Mouse (Mus musculus) embryonic facial prominence, embryonic 11.5 days (tissue): ENCODE results near the gene Patj. TPM values are rescaled to one million over a fixed set of nuclear protein-coding genes. Genes with fewer than 3 reads are reported as not detected.

ENCODE experiments used
- ATAC-seq: fragments of 200-750 bp; cut with Nextera tagmentation; replicated peaks from 2 replicates; pipeline ENCODE4 v1.8.0; 2017; ENCODE audit warnings: low read depth; ENCODE audit not compliant: insufficient number of reproducible peaks, low FRiP score, low TSS enrichment
- DNase-seq: peaks from one replicate; pipeline ENCODE4 v3.0.0-alpha.2; 2015; ENCODE audit warnings: low spot score
- H3K27ac ChIP-seq: fragments of 300-500 bp; sonication (generic); replicated peaks from 2 replicates; pipeline ENCODE4 v1.5.1; 2014; ENCODE audit warnings: mild to moderate bottlenecking, low read depth, low read length, control low read depth
- H3K27me3 ChIP-seq: fragments of 300-500 bp; sonication (generic); 2 replicates; pipeline ENCODE4 v1.6.1; 2014; ENCODE audit warnings: mild to moderate bottlenecking, low read length, moderate library complexity, mixed read lengths; ENCODE audit not compliant: control insufficient read depth, insufficient read depth
- H3K36me3 ChIP-seq: fragments of 300-500 bp; sonication (generic); replicated peaks from 2 replicates; pipeline ENCODE4 v1.6.1; 2014; ENCODE audit warnings: low read depth, mild to moderate bottlenecking, low read length, moderate library complexity, mixed read lengths; ENCODE audit not compliant: control insufficient read depth, insufficient read depth
- H3K4me1 ChIP-seq: fragments of 300-500 bp; sonication (generic); 2 replicates; pipeline ENCODE4 v1.6.1; 2014; ENCODE audit warnings: low read length, mixed read lengths; ENCODE audit not compliant: control insufficient read depth, insufficient read depth
- H3K4me2 ChIP-seq: fragments of 300-500 bp; sonication (generic); 2 replicates; pipeline ENCODE4 v1.6.1; 2014; ENCODE audit warnings: low read depth, mild to moderate bottlenecking, control low read depth, low read length, moderate library complexity
- H3K4me3 ChIP-seq: fragments of 300-500 bp; sonication (generic); 2 replicates; pipeline ENCODE4 v1.5.1; 2014; ENCODE audit warnings: low read depth, low read length, control low read depth
- H3K9ac ChIP-seq: fragments of 300-500 bp; sonication (generic); replicated peaks from 2 replicates; pipeline ENCODE4 v1.6.1; 2014; ENCODE audit warnings: mild to moderate bottlenecking, control low read depth, low read length
- H3K9me3 ChIP-seq: fragments of 300-500 bp; sonication (generic); replicated peaks from 2 replicates; pipeline ENCODE4 v1.6.1; 2016; ENCODE audit warnings: mild to moderate bottlenecking, low read length, inconsistent platforms, mixed read lengths; ENCODE audit not compliant: control insufficient read depth
- WGBS: fragments of 180-500 bp; shearing (Covaris S2); extraction: QIAGEN DNeasy Blood & Tissue Kit; methylation state at CpG from one replicate; pipeline ENCODE4 v1.1.7; 2014; 5-methylcytosine and 5-hydroxymethylcytosine counted together
- polyA plus RNA-seq: library from polyadenylated mRNA; unstranded; fragments of >200 nt; fragmentation: Nextera tagmentation; extraction: Ambion mirVana; gene quantifications from 2 replicates; pipeline ENCODE4 v1.2.1, GENCODE M21; 2014

Patj gene
- polyA plus RNA-seq, 1 experiment from 2014 or later, result 13.2 TPM

DNA sequence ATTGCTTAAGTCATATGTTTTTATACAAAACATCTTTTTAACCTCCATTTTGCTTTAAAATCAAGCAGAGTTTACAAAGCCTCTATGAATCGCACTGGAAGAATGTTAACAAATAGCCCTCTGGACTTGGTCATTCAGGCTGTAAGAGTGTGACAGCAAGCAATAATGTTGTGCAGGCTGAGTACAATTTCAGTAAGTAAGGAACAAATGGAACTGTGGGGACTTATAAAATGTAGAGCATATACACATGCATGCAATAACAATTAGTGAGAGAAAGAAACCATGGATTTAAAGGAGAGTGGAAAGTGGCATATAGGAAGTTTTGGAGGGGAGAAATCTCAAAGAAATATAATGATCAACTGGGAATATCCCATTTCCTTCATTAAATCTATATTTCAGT lies 261.2 kb downstream of the Patj start:
- 74% methylated on average over 1 of the region's 1 CpGs for WGBS
- H3K27ac ChIP-seq, result no peak overlapping the region
- no peak overlapping the region for H3K4me2 ChIP-seq
- no peaks in the 10 kb centered on the region for H3K4me1 ChIP-seq
- H3K27me3 ChIP-seq, result no peaks in the 10 kb centered on the region
- no peak overlapping the region for H3K9ac ChIP-seq
- H3K36me3 ChIP-seq, result no peaks in the 10 kb centered on the region
- DNase-seq, result no peak
- H3K9me3 ChIP-seq, result no peaks in the 10 kb centered on the region
- H3K4me3 ChIP-seq, result no peak overlapping the region
- no peak for ATAC-seq

GRCm38 (mm10) chr4:98659032-98659431 lies 263.4 kb downstream of the Patj start:
- H3K36me3 ChIP-seq, result no peaks in the 10 kb centered on the region
- H3K4me3 ChIP-seq, result no peak overlapping the region
- 75% methylated on average over 2 of the region's 2 CpGs for WGBS
- H3K4me2 ChIP-seq, result no peak overlapping the region
- no peak overlapping the region for H3K27ac ChIP-seq
- H3K9me3 ChIP-seq, result no peaks in the 10 kb centered on the region
- DNase-seq (no peak), ATAC-seq (no peak)
- H3K9ac ChIP-seq, result no peak overlapping the region
- no peaks in the 10 kb centered on the region for H3K4me1 ChIP-seq
- H3K27me3 ChIP-seq, result no peaks in the 10 kb centered on the region

DNA sequence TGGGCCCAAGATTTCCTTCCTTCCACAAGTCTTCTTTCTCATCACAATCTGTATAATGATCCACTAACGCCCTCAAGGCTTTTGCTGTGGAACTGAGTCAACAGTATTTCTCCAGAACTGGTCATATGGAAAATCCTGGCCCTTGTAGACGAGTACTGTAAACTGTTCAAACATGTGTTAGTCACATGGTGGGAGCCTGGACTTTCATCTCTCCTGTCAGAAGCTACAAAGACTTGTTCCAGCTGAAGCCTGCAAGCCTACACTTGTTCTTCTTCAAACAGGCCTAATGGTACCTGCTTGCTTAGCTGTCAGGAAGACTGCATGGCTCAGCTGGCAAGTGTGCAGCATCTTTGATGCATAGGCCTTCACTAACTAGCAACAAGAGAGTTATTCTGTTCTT lies 264.9 kb downstream of the Patj start:
- ATAC-seq, result no peak
- H3K27me3 ChIP-seq, result no peaks in the 10 kb centered on the region
- no peak overlapping the region for H3K4me3 ChIP-seq
- H3K27ac ChIP-seq, result no peak overlapping the region
- DNase-seq, result no peak
- H3K9ac ChIP-seq, result no peak overlapping the region
- H3K9me3 ChIP-seq, result no peaks in the 10 kb centered on the region
- WGBS, result 63% methylated on average over 2 of the region's 2 CpGs
- no peaks in the 10 kb centered on the region for H3K36me3 ChIP-seq
- no peak overlapping the region for H3K4me2 ChIP-seq
- H3K4me1 ChIP-seq, result no peaks in the 10 kb centered on the region

DNA sequence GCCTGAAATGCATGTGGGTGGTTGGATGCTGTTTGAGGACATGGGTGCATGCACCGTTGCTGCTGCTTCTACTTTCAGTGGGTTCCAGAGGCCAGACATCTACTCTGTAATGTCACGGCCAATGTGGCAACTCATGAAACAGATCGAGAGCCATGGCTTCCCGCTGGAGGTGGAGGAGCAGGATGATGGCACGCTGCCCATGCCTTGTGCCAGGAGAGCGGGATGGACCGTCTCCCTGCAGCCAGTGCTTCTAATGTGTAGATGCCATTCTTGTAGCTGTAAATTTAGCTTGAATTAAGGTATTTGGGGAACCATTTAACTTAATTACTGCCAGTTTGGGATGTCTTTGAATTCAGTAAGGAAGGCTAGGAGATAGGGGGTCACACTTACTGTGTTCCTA lies 270.3 kb downstream of the Patj start:
- ATAC-seq (no peak), DNase-seq (no peak)
- Histone ChIP-seq H3K27me3 (no peaks in the 10 kb centered on the region; the same call in 1 of the 2 replicates), H3K4me2 (no peak overlapping the region), H3K27ac (no peak overlapping the region), H3K4me1 (no peaks in the 10 kb centered on the region), H3K36me3 (no peaks in the 10 kb centered on the region), H3K9me3 (no peaks in the 10 kb centered on the region), H3K9ac (no peak overlapping the region), H3K4me3 (no peak overlapping the region)
- 95% methylated on average over 7 of the region's 7 CpGs for WGBS

GRCm38 (mm10) chr4:98666451-98666850 lies 270.9 kb downstream of the Patj start:
- Histone ChIP-seq H3K9ac (no peak overlapping the region), H3K36me3 (no peaks in the 10 kb centered on the region), H3K9me3 (no peaks in the 10 kb centered on the region), H3K4me1 (no peaks in the 10 kb centered on the region), H3K27ac (no peak overlapping the region), H3K4me2 (no peak overlapping the region), H3K27me3 (no peaks in the 10 kb centered on the region; the same call in 1 of the 2 replicates), H3K4me3 (no peak overlapping the region)
- DNase-seq (no peak), ATAC-seq (no peak)
- 94% methylated on average over 1 of the region's 1 CpGs for WGBS

GRCm38 (mm10) chr4:98667009-98667408 lies 271.4 kb downstream of the Patj start:
- no peak for ATAC-seq
- H3K9ac ChIP-seq, result no peak overlapping the region
- no peaks in the 10 kb centered on the region for H3K36me3 ChIP-seq
- no peak overlapping the region for H3K27ac ChIP-seq
- no peak for DNase-seq
- H3K4me1 ChIP-seq, result no peaks in the 10 kb centered on the region
- no peak overlapping the region for H3K4me3 ChIP-seq
- 73% methylated on average over 3 of the region's 3 CpGs for whole genome bisulfite sequencing
- H3K4me2 ChIP-seq, result no peak overlapping the region
- H3K9me3 ChIP-seq, result no peaks in the 10 kb centered on the region
- H3K27me3 ChIP-seq, result no peaks in the 10 kb centered on the region; the same call in 1 of the 2 replicates

- no peak overlapping the region for H3K27ac ChIP-seq
- ATAC-seq (no peak), DNase-seq (peak; percentile 71)
- 29% methylated on average over 9 of the region's 9 CpGs for WGBS
- H3K4me1 ChIP-seq, result no peaks in the 10 kb centered on the region
- no peak overlapping the region for H3K4me2 ChIP-seq
- no peaks in the 10 kb centered on the region for H3K36me3 ChIP-seq
- H3K9me3 ChIP-seq, result no peaks in the 10 kb centered on the region
- no peak overlapping the region for H3K9ac ChIP-seq
- H3K4me3 ChIP-seq, result no peak overlapping the region
- H3K27me3 ChIP-seq, result no peaks in the 10 kb centered on the region
Observed at GRCm38 (mm10) chr4:98677506-98677905, 281.9 kb downstream of the Patj start.

DNA sequence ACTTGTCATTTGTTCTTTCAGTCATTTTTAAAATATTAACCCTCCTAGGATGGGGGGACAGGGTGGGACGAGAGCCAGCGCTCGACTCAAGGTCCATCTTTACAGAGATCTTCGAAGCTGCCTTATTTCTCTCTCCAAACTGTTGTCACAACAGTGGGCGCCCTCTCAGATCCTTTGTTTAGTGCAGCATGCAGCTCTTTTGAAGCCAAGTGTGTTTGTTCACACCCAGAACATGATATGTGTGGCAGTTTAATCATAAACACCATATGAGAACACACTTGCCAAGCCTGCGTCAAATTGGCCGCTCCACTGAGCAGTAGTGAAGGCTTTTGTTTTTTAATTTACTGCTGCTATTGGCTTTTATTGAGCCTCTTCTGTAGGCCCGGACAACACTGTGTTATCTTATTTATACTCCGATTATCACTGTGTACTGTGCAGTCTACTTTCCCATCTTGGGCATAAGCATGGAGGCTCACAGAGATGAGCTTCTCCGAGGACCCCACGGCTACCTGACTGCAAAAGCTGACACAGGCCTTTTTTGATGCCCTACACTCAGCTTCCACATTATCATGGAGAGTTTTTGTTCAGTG lies 291.2 kb downstream of the Patj start:
- Histone ChIP-seq H3K9ac (no peak overlapping the region), H3K4me3 (no peak overlapping the region), H3K4me2 (no peak overlapping the region), H3K9me3 (no peaks in the 10 kb centered on the region), H3K4me1 (no peaks in the 10 kb centered on the region), H3K27ac (no peak overlapping the region), H3K36me3 (no peaks in the 10 kb centered on the region), H3K27me3 (no peaks in the 10 kb centered on the region)
- ATAC-seq (no peak), DNase-seq (no peak)
- 89% methylated on average over 11 of the region's 11 CpGs for WGBS
